Mouse (Mus musculus) Muller cell, postnatal 12 days (primary cell): ENCODE measurements at regions not wholly inside any gene's neighbourhood (a gene's known extent, or its start where the extent isn't known, plus 50 kb on each side); places are given as distances from the start of the nearest gene placed in this dataset.

ENCODE experiments used
- DNase-seq: peaks from one replicate; pipeline ENCODE4 v3.0.0-alpha.2; 2015; ENCODE audit errors: inconsistent ontology term

DNA sequence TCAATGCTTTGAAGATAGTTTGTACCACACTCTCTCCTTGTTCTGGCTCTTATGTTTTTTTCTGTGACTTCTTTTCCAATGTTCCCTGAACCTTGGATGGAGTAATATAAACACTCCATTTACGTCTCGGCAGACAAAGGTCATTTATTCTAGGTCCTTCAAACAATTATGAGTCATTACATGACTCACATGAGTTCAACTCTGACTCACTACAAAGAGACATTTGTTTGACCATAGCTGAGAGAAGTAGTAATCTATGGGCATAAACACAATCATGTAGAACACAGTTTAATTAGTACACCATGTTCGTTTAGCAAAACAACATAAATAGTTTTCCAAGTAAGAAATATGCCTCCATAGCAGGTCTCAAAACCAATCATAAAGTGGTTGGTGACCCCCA, 59.6 kb upstream of the Hmgcll1 start:
- DNase-seq = peak; percentile 61

DNA sequence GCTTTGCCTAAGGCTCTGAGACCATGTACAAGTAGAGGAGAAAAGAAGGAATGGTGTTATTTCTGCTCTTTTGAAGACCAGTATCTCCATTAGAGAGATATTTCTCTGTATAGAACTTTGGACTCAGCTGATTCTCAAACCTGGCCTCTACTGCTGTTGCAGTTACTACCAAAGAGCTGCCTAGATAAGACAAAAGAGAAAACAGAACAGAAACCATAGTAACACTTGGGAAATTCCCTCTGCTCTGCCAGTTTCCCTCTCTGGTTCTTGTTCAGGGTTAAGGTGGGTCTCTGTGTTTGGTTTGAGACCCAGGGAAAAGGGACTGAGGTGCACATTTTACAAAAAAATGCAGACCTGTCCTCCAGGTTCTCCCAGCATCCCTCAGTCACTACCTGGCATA, 58.3 kb upstream of the Hmgcll1 start:
- DNase-seq = no peak

DNA sequence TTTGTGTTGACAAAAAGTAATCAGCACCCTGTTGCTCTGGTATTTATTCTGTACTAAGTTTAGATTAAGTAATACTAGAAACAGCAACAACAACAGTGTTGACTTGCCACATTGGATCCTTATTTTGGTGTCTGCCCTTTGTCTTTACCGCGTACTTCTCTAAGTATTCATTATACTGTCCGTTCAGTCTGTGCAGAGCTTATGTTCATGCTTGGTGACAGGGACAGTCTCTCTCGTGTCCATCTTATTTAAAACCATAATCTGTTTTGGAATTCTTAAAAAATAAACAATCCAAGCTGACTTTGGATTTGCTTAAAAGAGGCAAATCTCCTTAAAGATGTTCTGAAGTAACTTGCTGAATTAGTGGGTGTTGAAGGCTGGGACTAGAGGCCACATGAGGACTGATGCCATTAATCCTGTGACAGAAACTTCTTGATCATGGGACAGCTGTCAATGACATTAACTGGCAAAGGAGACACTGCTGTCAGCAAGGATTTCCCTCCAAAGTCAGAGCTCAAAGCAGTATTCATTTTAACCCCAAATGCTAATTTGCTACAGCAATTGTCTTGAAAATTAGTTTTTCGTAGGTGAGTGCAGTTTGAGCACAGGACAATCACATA, 55.8 kb upstream of the Hmgcll1 start:
- no peak for DNase-seq

- DNase-seq = no peak
Measured at GRCm38 (mm10) chr9:75959775-75960174, 54.9 kb upstream of the Hmgcll1 start.

DNA sequence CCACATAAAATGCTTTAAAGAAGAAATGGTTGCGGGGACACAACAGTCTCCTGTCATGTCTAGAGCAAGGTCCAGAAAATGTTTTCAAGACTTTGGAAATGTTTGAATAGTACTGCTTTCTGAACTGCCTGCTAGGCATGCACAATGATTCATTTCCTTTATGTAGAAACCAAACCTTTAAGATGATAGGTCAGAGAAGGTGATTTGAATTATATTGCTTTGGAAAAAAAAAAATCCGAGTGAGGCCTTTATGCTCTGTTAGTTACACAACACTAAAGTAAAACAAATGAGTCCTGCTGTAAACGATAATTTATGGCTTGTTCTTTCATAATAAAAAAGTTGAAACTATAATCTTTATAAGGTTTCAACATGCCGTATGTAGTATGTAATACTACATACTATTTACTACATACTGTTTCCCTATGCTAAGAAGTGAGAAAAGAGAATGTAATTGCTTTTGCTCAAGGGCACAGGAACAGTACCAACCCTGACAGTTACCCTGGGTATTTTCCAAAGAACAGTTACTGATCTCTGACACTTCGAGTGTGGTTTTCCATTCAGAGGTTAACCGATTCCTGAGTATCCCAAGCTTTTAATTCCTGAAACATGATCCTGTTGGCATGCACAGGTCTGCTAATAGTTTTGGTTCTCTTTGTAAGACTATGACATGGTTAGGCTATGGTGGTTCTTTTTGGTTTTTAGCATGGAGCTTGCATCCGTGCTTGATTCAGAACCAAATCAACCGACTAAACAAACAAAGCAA, 53.9 kb upstream of the Hmgcll1 start:
- DNase-seq = no peak
